Mouse (Mus musculus) left cerebral cortex, adult 8-10 months (tissue): ENCODE data around the gene Tbx2. TPM values are rescaled to one million over a fixed set of nuclear protein-coding genes. Genes with fewer than 3 reads are reported as not detected.

Experiments
- DNase-seq, 2 experiments: peaks; one replicate each; pipeline ENCODE4 v3.0.0; 2022; ENCODE audit warnings: low spot score in 2 of 2
- total RNA-seq, 4 experiments: library from RNA; stranded (reverse); gene quantifications; 2 replicates each; pipeline ENCODE4 v1.2.4; 2022

The Tbx2 gene
- 1 to 10 TPM; 1.8 to 2.3 (median 2.0) TPM for total RNA-seq

GRCm38 (mm10) chr11:85832231-85832924 is at the start of gene Tbx2:
Gene Tbx2 (plus strand): TSS chr11:85832551.
- DNase-seq = no peak

- DNase-seq = no peak
These were observed 46.1 kb upstream of the Tbx2 start for GRCm38 (mm10) chr11:85786113-85786718.

- no peak for DNase-seq
These were observed 42.6 kb upstream of the Tbx2 start for GRCm38 (mm10) chr11:85789750-85790149.

GRCm38 (mm10) chr11:85790267-85790666 is 42.1 kb upstream of the Tbx2 start:
- DNase-seq = no peak

- no peak for DNase-seq
These were observed 41.1 kb upstream of the Tbx2 start for GRCm38 (mm10) chr11:85791212-85791611.

- no peak for DNase-seq
These were observed 39.7 kb upstream of the Tbx2 start for GRCm38 (mm10) chr11:85792534-85793215.

- DNase-seq = no peak
These were observed 32.9 kb upstream of the Tbx2 start for GRCm38 (mm10) chr11:85799456-85799855.

GRCm38 (mm10) chr11:85799856-85800255 is 32.5 kb upstream of the Tbx2 start:
- no peak for DNase-seq

GRCm38 (mm10) chr11:85800380-85800779 is 32.0 kb upstream of the Tbx2 start:
- DNase-seq = no peak

- DNase-seq = no peak
These were observed 28.3 kb upstream of the Tbx2 start for GRCm38 (mm10) chr11:85804048-85804447.

GRCm38 (mm10) chr11:85805779-85806178 is 26.6 kb upstream of the Tbx2 start:
- no peak for DNase-seq

GRCm38 (mm10) chr11:85807353-85807752 is 25.0 kb upstream of the Tbx2 start:
- no peak for DNase-seq

- DNase-seq = no peak
These were observed 21.1 kb upstream of the Tbx2 start for GRCm38 (mm10) chr11:85811229-85811628.

- DNase-seq = no peak
These were observed 20.7 kb upstream of the Tbx2 start for GRCm38 (mm10) chr11:85811676-85812075.

- DNase-seq = no peak
These were observed 20.0 kb upstream of the Tbx2 start for GRCm38 (mm10) chr11:85812201-85812966.

- DNase-seq = no peak
These were observed 17.7 kb upstream of the Tbx2 start for GRCm38 (mm10) chr11:85814678-85815077.

- no peak for DNase-seq
These were observed 15.9 kb upstream of the Tbx2 start for GRCm38 (mm10) chr11:85816471-85816870.

GRCm38 (mm10) chr11:85818401-85818800 is 13.9 kb upstream of the Tbx2 start:
- DNase-seq = no peak

- DNase-seq = no peak
These were observed 11.4 kb upstream of the Tbx2 start for GRCm38 (mm10) chr11:85820959-85821358.

- DNase-seq = no peak
These were observed 10.7 kb upstream of the Tbx2 start for GRCm38 (mm10) chr11:85821659-85822058.

- DNase-seq = no peak
These were observed 9.2 kb upstream of the Tbx2 start for GRCm38 (mm10) chr11:85823181-85823580.

- DNase-seq = no peak
These were observed 8.6 kb upstream of the Tbx2 start for GRCm38 (mm10) chr11:85823794-85824193.
